Mouse (Mus musculus) cerebellum, postnatal 10 days (tissue): ENCODE measurements around the gene Agbl5.

Experiments used
- DNase-seq, 2 experiments: peaks; one replicate each; pipeline ENCODE4 v3.0.0; 2021; ENCODE audit warnings: mixed read lengths in 2 of 2

The Agbl5 gene

GRCm38 (mm10) chr5:30921256-30922033 is 33.0 kb downstream of the Agbl5 start, which contains the start of gene Khk:
TSS of gene Khk (plus strand) at chr5:30921431.
- DNase-seq = peak; percentile 97 to 99

- DNase-seq = no peak
Measured at GRCm38 (mm10) chr5:30922581-30923041, 34.1 kb downstream of the Agbl5 start.

- DNase-seq = no peak
Measured at GRCm38 (mm10) chr5:30923119-30923518, 34.6 kb downstream of the Agbl5 start.

- DNase-seq = no peak
Measured at GRCm38 (mm10) chr5:30924614-30925013, 36.1 kb downstream of the Agbl5 start.

- no peak for DNase-seq
Measured at GRCm38 (mm10) chr5:30925217-30925616, 36.7 kb downstream of the Agbl5 start.

- no peak for DNase-seq
Measured at GRCm38 (mm10) chr5:30926073-30926472, 37.6 kb downstream of the Agbl5 start.

GRCm38 (mm10) chr5:30927945-30928529 is 39.5 kb downstream of the Agbl5 start:
- DNase-seq = peak; percentile 53 to 57

GRCm38 (mm10) chr5:30930121-30930520 is 41.6 kb downstream of the Agbl5 start:
- DNase-seq = peak; percentile 90 to 92

GRCm38 (mm10) chr5:30930846-30931245 is 42.4 kb downstream of the Agbl5 start:
- DNase-seq = peak; percentile 62 to 68

GRCm38 (mm10) chr5:30931378-30931777 is 42.9 kb downstream of the Agbl5 start:
- no peak for DNase-seq

GRCm38 (mm10) chr5:30933705-30934104 is 45.2 kb downstream of the Agbl5 start:
- no peak for DNase-seq

- no peak for DNase-seq
Measured at GRCm38 (mm10) chr5:30934725-30935461, 46.4 kb downstream of the Agbl5 start.

- DNase-seq = peak in 1 of 2 experiments; percentile 35
Measured at GRCm38 (mm10) chr5:30943004-30943403, 54.5 kb downstream of the Agbl5 start.

- no peak for DNase-seq
Measured at GRCm38 (mm10) chr5:30944344-30944743, 55.9 kb downstream of the Agbl5 start.

GRCm38 (mm10) chr5:30944956-30945781 is 56.7 kb downstream of the Agbl5 start, which contains the start of gene Cgref1:
TSS of gene Cgref1 (minus strand) at chr5:30945591.
- DNase-seq = peak; percentile 82 to 83

- no peak for DNase-seq
Measured at GRCm38 (mm10) chr5:30948620-30949019, 60.1 kb downstream of the Agbl5 start.

- DNase-seq = peak; percentile 94 to 97
Measured at GRCm38 (mm10) chr5:30949654-30950326, 61.3 kb downstream of the Agbl5 start.

GRCm38 (mm10) chr5:30950451-30950850 is 62.0 kb downstream of the Agbl5 start:
- DNase-seq = peak; percentile 52 to 63

GRCm38 (mm10) chr5:30950922-30951321 is 62.4 kb downstream of the Agbl5 start:
- no peak for DNase-seq

- DNase-seq = peak in 1 of 2 experiments; percentile 29
Measured at GRCm38 (mm10) chr5:30951706-30952105, 63.2 kb downstream of the Agbl5 start.

GRCm38 (mm10) chr5:30952551-30952950 is 64.1 kb downstream of the Agbl5 start:
- DNase-seq = no peak

- peak; percentile 81 to 82 for DNase-seq
Measured at GRCm38 (mm10) chr5:30954065-30954464, 65.6 kb downstream of the Agbl5 start.
